Mouse (Mus musculus): ENCODE measurements around the gene Atp6v1g2.

DNA sequence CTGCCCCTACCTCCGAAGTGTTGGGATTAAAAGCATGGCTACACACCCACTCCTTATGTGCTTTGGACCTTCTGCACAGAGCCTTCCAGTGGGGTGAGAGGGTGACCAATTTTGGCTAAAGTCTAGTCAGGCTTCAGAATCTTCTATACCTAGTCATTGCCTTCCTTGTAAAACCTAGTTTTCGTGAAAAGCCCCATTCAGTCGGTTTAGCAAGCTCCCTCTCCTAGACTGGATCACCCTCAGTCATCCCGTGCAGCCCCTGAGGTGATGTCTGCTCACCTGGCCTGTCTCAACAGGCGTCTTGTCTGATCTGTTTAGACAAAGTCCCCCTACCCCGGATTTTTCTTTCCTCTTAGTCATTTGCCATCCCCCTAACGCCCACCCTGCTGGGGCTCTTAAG, 35.4 kb upstream of the Atp6v1g2 start:
- TF ChIP-seq CTCF (IDR thresholded peaks at IDR 0.05; ENCODE audit: extremely low read depth, insufficient read depth, low read length) (no peak), POLR2A (IDR thresholded peaks at IDR 0.05; ENCODE audit: extremely low read depth, insufficient read depth, low read length) (no peak)
